Mouse (Mus musculus) embryonic fibroblast, embryonic 13.5 days (primary cell): Measurements from ENCODE around the gene Cxcr6.

Experiments used
- CTCF ChIP-seq: IDR thresholded peaks from 2 replicates; pipeline ENCODE4 v1.5.1; 2011; ENCODE audit warnings: mild to moderate bottlenecking, control low read depth, low read length, moderate library complexity, borderline replicate concordance; ENCODE audit not compliant: insufficient read depth
- POLR2A ChIP-seq: IDR thresholded peaks from 2 replicates; pipeline ENCODE4 v1.6.1; 2011; ENCODE audit warnings: low read depth, mild to moderate bottlenecking, control low read depth, low read length, moderate library complexity

DNA sequence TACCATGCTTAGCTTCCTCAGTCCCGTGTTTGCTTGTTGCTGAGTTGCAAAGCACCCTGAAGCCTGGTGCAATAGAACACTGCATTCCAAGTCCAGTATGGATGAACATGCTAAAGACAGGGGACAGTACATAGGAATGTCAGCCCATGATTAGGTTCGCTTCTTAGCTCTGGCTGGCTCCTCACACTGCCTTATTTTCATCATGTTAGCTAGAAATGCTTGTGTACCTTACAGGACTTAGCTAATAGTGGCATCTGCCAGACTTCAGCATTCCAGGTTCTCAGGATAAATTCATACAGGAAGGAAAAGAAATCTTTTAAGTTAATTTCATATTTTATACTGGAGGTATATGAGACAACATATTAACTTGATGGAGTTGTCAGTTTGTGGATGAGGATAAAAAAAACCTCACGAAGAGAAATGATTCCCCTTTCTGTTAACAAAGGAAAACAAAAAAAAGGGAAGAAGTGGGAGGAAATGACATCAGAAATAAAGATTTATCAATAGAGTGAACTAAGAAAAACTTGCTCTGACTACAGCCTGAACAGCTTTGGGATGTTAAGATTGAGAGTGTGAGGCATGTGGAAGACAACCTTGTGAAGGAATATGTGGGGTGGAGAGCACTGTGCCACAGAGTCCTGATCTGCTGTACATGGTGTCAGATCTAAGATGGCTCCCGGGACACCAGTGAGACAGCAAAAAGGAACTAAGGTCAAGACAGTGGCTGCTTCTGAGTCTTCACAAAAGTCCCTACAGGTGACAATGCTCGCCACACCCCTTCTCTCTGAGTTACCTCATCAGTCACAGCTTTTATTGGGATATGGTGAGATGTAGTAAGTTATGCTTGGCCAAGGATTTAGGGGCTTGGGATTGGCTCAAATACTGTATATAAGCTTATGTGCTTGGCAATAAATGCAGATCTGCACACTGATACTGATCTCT, 46.4 kb downstream of the Cxcr6 start:
- no peak for TF ChIP-seq CTCF
- no peak; the same call in 1 of the 2 replicates for TF ChIP-seq POLR2A
